In genomic region chr1:63134530-63134929, GRCm38 (mm10) we compare ENCODE assay signal across 25 mouse cellular contexts.
"Had no signal": no experiment of that assay in that cellular context is flagged by ENCODE, and none has a peak within 500 bp of the region (broad histone marks: within the 10 kb centered on the region; RNA-seq: fewer than 3 reads in every experiment).

No protein-coding gene starts in this region.

- H3K4me2 ChIP-seq: heart, embryonic 12.5 days; hindbrain, embryonic 12.5 days; hindbrain, embryonic 14.5 days; kidney, embryonic 15.5 days; limb, embryonic 13.5 days; limb, embryonic 15.5 days; liver, embryonic 12.5 days had no signal

- H3K4me3 ChIP-seq: heart, embryonic 10.5 days; heart, embryonic 12.5 days; hindbrain, embryonic 10.5 days; hindbrain, embryonic 12.5 days; kidney, embryonic 15.5 days; limb, embryonic 13.5 days; limb, embryonic 15.5 days; liver, embryonic 12.5 days had no signal

- ATAC-seq: hindbrain, embryonic 16.5 days; intestine, embryonic 16.5 days; liver, embryonic 12.5 days had no signal

- H3K27ac ChIP-seq: heart, embryonic 10.5 days; hindbrain, embryonic 10.5 days; hindbrain, embryonic 12.5 days; hindbrain, embryonic 14.5 days; kidney, embryonic 15.5 days; kidney, postnatal 0 days; limb, embryonic 13.5 days; limb, embryonic 15.5 days; liver, embryonic 12.5 days had no signal

- DNase-seq: gastrocnemius, postnatal 14 days; gastrocnemius, postnatal 36 days; heart, adult 11 months; heart, postnatal 10 days; heart, postnatal 4 days; kidney, adult 11 months; kidney, adult 2 months; kidney, adult 9 months; kidney, postnatal 14 days; kidney, postnatal 36 days; layer of hippocampus, adult 9-11 months; layer of hippocampus, postnatal 36 days; left cerebral cortex, postnatal 4 days had no signal

- H3K9ac ChIP-seq: heart, embryonic 12.5 days; hindbrain, embryonic 12.5 days; hindbrain, embryonic 14.5 days; kidney, embryonic 15.5 days; limb, embryonic 13.5 days; limb, embryonic 15.5 days; liver, embryonic 12.5 days had no signal

- H3K27me3 ChIP-seq: heart, embryonic 12.5 days; hindbrain, embryonic 12.5 days; kidney, embryonic 15.5 days; limb, embryonic 13.5 days; limb, embryonic 15.5 days; liver, embryonic 12.5 days had no signal

- H3K9me3 ChIP-seq: heart, embryonic 10.5 days; heart, embryonic 12.5 days; hindbrain, embryonic 10.5 days; hindbrain, embryonic 12.5 days; kidney, embryonic 15.5 days; limb, embryonic 15.5 days; liver, embryonic 12.5 days had no signal
